Mouse (Mus musculus) erythroid progenitor cell, adult 5-6 weeks (primary cell): ENCODE measurements around the gene B3gnt8. TPM values are rescaled to one million over a fixed set of nuclear protein-coding genes. Genes with fewer than 3 reads are reported as not detected.

Source experiments
- ATAC-seq: replicated peaks from 2 replicates; pipeline ENCODE4 v1.8.0; 2016; ENCODE audit warnings: moderate number of reproducible peaks, mild to moderate bottlenecking, moderate TSS enrichment, inconsistent platforms; ENCODE audit not compliant: poor library complexity, low FRiP score, severe bottlenecking
- total RNA-seq, 2 experiments: library from RNA; stranded (forward) in 1 of 2; stranded (reverse) in 1 of 2; fragments of 150-400 nt in 1 of 2; fragments of 186-747, 209-891 nt in 1 of 2; gene quantifications; 2 replicates each; pipeline versions ENCODE4 v1.2.3 to v1.2.4; 2015 to 2017; ENCODE audit warnings: low replicate concordance in 2 of 2

The B3gnt8 gene
- total RNA-seq, 2 experiments from 2014 or later = 1.7 to 3.8 TPM

- no peak for ATAC-seq
Observed at GRCm38 (mm10) chr7:25617376-25618160, 8.9 kb upstream of the B3gnt8 start.

DNA sequence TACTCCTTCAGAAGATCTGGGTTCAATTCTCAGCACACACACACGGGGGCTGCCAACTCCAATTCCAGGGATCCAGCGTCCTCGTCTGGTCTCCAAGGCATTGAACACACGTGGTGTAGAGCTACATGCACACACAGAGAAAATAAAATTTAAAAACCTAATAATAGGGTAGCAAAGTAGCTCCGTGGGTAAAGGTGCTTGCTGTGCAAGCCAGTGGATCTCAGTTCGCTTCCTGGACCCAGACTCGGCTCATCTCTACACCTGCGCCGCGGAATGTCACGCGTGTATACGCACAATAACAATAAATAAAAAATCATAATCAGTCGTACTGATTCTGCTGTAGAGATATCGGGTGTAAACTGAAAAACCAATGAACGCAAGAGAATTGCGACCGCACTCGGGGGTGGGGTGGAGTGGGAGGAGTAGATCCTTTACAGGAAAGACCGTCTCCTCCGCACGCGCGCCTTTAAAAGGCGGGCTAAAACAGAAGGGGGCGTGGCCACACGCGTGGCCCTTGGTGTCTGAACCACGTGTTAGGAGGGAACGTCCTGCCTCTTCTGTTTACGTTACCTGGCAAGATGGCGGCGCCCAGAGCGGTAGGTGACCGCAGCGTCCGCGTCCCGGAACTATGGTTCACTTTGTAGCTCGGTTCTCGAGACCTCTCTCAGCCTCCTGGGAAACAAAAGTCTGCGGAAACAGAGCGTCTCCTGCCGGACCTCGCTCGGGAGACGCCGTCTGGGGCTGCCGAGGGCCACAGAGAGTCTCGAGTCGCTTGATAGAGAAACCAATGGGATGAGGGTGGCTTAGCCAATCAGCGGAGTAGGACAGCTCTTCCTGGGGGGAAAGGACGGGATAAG lies 7.4 kb upstream of the B3gnt8 start, which contains the start of gene Dmac2:
Gene Dmac2 (plus strand): TSS at position 550 of the 857 bp plus-strand sequence.
- peak; percentile 86 for ATAC-seq

- ATAC-seq = no peak
Observed at GRCm38 (mm10) chr7:25619722-25619991, 6.8 kb upstream of the B3gnt8 start.

- ATAC-seq = no peak
Observed at GRCm38 (mm10) chr7:25620101-25620500, 6.4 kb upstream of the B3gnt8 start.

GRCm38 (mm10) chr7:25620751-25621150 lies 5.7 kb upstream of the B3gnt8 start:
- no peak for ATAC-seq

- no peak for ATAC-seq
Observed at GRCm38 (mm10) chr7:25623857-25624370, 2.5 kb upstream of the B3gnt8 start.

DNA sequence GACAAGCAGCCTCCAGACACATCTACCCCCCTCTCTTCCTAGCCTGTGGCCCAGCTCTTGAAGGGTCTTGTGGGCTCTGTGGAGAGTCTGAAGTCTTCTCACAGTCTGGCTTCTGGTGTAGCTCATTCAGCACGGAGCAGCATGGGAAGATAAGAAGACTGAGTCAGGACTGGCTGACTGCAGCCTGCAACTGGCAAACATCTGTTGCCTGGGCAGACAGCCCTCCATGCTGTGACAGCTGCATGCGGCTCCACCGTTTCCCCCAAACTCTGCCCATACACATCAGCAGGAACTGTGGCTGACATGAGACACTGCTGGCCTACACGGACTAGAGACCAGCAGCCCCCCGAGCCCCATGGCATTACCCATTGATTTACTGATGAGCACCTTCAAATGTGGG lies 1.6 kb upstream of the B3gnt8 start:
- no peak for ATAC-seq

DNA sequence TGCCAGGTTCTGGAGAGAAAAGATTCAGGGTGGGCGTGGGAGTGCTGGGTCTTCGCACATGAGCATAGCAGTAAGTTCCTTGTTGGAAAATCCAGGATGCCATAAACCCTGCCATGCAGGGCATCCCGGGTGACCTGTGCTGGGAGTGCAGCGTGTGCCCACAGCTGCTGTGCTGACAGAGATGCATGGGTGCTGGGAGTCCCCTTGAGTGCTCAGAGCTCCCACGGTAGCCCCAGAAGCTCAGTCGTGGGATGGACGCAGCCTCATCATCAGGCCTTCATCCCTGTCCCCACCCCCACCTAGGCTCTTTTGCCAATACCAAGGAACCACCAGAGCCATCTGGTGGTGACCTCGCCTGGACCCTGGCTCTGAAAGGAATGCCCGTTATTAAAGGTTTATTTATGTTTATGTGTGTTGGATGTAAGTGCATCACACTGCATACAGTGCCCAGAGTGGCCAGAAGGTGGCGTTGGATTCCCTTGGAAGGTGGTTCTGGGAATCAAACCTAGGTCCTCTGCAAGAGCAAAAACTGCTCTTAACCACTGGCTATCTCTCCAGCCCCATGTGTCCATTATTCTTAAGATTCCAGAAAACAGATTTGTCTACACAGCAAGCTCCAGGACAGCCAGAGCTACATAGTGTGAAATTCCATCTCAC lies 732 bp upstream of the B3gnt8 start:
- no peak for ATAC-seq

DNA sequence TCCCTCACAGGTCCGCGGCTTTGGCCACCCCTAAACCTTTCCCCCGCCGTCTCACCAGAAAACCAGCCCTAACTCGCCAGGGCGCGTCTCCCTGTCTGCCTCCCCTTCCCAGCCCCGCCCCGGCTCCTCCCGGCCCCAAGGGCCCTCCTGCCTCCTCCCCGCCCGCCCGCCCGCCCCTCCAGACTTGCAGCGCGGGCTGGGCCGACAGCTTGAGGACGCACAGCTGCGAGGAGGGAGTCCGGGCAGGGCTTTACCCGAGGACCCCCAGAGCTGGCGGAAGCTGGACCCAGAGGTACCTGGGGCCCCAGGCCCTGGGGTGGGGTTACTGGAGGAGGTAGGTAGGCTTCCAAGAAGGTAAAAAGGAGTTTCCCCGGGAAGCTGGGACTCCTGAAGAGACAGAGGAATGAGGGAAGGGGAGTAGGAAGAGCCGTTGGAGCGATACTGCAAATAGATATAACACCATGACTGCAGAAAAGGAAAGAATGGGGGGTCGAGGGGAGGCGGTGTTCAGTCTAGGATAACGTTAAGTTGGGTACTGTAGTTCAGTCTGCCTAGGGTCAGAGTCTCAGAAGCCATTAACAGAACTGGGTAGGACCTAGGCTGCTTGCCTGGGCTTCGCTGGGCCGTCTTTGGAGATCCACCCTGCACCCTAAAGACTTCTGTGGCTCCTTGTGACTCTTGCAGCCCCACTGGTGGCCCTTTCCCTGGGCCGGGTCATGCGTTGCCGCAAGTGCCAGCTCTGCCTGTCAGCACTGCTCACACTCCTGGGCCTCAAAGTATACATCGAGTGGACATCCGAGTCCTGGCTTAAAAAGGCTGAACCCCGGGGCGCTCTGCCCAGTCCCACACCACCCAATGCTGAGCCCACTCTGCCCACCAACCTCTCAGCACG lies 1.2 kb downstream of the B3gnt8 start:
- no peak for ATAC-seq

GRCm38 (mm10) chr7:25628323-25628620 lies 1.8 kb downstream of the B3gnt8 start:
- ATAC-seq = no peak

DNA sequence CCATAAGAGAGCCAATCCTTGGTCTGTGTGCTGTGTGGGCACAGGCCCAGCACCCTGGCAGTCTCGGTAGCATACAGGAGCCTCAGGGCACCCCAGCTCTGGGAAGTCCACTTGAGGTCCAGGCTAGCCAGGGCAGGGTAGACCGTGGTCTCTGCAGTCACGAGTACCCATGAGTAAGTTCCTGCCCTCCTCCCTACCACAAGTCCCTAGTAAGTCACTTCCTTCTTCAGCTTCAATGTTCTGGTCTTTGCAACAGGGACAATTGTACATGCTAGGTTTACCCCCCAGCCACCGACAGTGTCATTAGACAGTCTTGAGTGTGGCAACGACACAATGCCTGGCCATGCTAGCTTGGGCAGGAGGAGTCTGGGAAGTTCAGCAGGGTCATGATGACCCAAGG lies 6.2 kb downstream of the B3gnt8 start:
- ATAC-seq = no peak

- ATAC-seq = no peak
Observed at GRCm38 (mm10) chr7:25636373-25636772, 9.9 kb downstream of the B3gnt8 start.

GRCm38 (mm10) chr7:25637099-25637498 lies 10.6 kb downstream of the B3gnt8 start:
- ATAC-seq = no peak

GRCm38 (mm10) chr7:25639754-25640153 lies 13.3 kb downstream of the B3gnt8 start:
- no peak for ATAC-seq

GRCm38 (mm10) chr7:25644136-25644535 lies 17.7 kb downstream of the B3gnt8 start:
- no peak for ATAC-seq

DNA sequence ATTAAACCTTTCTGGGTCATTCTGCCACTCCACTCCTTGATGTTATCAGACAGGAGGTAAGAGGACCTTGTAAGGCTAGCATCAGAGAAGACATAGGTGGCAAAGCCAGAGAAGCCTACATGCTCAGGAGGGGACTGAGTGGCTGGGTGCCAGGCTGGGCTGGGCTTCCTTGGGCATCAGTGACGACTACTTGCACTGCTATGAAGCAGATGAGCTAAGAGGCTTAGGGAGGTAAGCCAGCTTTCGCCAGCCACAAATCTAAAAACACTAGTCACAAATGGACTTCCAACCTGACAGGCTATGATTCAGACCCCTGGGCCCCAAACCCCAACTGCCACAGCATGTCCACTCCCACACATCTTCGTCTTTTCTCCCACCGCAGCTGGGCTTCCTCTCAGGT lies 18.2 kb downstream of the B3gnt8 start:
- ATAC-seq = no peak

DNA sequence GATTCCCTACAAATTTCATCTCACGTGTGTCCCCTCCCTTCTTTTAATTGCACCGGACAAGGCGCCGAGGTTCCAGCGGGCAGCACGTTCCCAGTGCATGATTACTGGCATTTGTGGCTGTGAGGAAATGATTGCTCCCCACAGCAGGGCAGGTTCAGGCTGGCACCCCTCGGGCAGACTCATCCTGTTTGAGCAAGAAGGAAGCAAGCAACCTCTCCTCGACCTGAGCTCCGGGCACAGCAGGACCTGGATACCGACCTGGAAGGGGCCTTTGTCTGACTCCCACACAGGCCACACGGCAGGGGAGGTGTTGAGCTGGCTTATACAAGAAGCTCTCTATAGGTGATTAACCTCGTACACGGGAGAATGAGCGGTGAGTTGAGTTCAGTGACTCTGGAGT lies 18.6 kb downstream of the B3gnt8 start:
- ATAC-seq = no peak

GRCm38 (mm10) chr7:25647574-25648123 lies 21.2 kb downstream of the B3gnt8 start:
- no peak for ATAC-seq

DNA sequence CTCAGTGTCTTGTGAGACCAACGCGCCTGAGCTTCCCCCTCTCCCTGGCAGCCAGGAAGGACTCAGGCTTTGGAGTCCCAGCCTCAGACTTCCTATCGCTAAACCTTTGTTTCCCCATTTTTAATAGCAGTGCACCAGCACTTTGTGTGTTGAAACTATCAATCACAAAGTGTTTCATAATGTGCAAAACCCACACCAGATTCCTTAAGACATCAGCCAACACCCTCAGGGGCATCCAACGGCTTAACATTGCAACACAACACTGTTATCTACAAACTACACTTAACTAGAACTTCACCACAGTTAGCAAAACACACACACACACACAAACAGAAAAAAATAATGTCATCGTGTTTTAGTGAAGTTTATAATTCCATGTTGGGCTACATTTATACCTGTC lies 23.4 kb downstream of the B3gnt8 start:
- ATAC-seq = no peak
